16 mouse cellular contexts compared by ENCODE assay signal in the genomic region with DNA sequence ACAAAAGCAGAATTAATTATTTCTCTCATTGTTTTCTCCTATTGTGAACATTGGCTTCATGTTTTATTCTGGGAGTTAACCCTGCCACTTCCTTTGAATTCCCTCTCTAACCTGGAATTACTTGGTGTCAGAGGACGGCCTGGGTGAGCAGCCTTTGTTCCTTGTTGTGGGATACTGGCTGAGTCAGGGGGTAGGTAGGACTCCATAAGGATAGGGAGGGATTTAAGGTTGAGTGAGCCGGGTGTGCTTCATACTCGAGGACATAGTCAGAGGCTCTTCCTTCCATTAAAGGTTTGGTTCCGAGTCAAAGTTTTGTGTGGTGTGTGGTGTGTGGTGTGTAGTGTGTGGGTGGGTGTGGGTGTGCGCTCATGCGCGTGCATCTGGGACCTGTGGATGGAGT.
"Had no signal": no experiment of that assay in that cellular context is flagged by ENCODE, and none has a peak within 500 bp of the region (broad histone marks: within the 10 kb centered on the region; RNA-seq: fewer than 3 reads in every experiment).

No protein-coding gene starts in this region.

- H3K9ac ChIP-seq: neural tube, embryonic 13.5 days; neural tube, embryonic 15.5 days; stomach, embryonic 15.5 days had no signal

- H3K4me2 ChIP-seq: neural tube, embryonic 13.5 days; neural tube, embryonic 15.5 days; stomach, embryonic 15.5 days had no signal

- H3K27me3 ChIP-seq: neural tube, embryonic 13.5 days; neural tube, embryonic 15.5 days; stomach, embryonic 15.5 days had no signal

- H3K4me3 ChIP-seq: neural tube, embryonic 13.5 days; neural tube, embryonic 15.5 days; stomach, embryonic 15.5 days had no signal

- H3K36me3 ChIP-seq: neural tube, embryonic 13.5 days; neural tube, embryonic 15.5 days; stomach, embryonic 15.5 days had no signal

- H3K4me1 ChIP-seq: stomach, embryonic 15.5 days had no signal

- H3K9me3 ChIP-seq: neural tube, embryonic 13.5 days; neural tube, embryonic 15.5 days; stomach, embryonic 15.5 days had no signal

- DNase-seq: retina, postnatal 1 day; right cerebral cortex, adult 18-20 months; right cerebral cortex, postnatal 14 days; right cerebral cortex, postnatal 25 days; right cerebral cortex, postnatal 4 days; spleen, adult 18-20 months; thymus, adult 18-20 months; thymus, adult 2 months; thymus, postnatal 14 days; thymus, postnatal 25 days; thymus, postnatal 36 days; thymus, postnatal 4 days had no signal

- H3K27ac ChIP-seq: neural tube, embryonic 13.5 days; neural tube, embryonic 15.5 days; stomach, embryonic 15.5 days; stomach, postnatal 0 days had no signal
